Mouse (Mus musculus) MEL (cell line): ENCODE results near the gene Yjefn3. TPM values are rescaled to one million over a fixed set of nuclear protein-coding genes. Genes with fewer than 3 reads are reported as not detected.
A peak's percentile ranks its signal among the peaks of the same experiment; 100 is the strongest.

Experiments used
- DNase-seq: peaks from one replicate; pipeline ENCODE4 v3.0.0; 2011; ENCODE audit warnings: low read depth, low spot score
- H3K27ac ChIP-seq: 2 replicates; pipeline ENCODE4 v1.5.1; 2012; ENCODE audit warnings: low read depth, mild to moderate bottlenecking, control low read depth, low read length, moderate library complexity; ENCODE audit not compliant: control insufficient read depth
- H3K27me3 ChIP-seq, 2 experiments: fragments of 150-350 bp in 1 of 2; sonication (generic) in 1 of 2; 2 replicates each; pipeline ENCODE4 v1.6.1; 2012; ENCODE audit warnings: low read length in 2 of 2, mild to moderate bottlenecking in 2 of 2, improper control_type of control experiment in 1 of 2, moderate library complexity in 1 of 2; ENCODE audit not compliant: insufficient read depth in 2 of 2, control insufficient read depth in 1 of 2
- H3K36me3 ChIP-seq, 2 experiments: 2 replicates each; pipeline ENCODE4 v1.6.1; 2012 to 2014; ENCODE audit warnings: low read length in 2 of 2, improper control_type of control experiment in 1 of 2, inconsistent platforms in 1 of 2, mild to moderate bottlenecking in 1 of 2; ENCODE audit not compliant: insufficient read depth in 2 of 2, control insufficient read depth in 1 of 2
- H3K4me1 ChIP-seq, 2 experiments: fragments of 150-350 bp in 1 of 2; sonication (generic) in 1 of 2; 2 replicates each; pipeline ENCODE4 v1.6.1; 2012; ENCODE audit warnings: low read length in 2 of 2, improper control_type of control experiment in 1 of 2, mild to moderate bottlenecking in 1 of 2; ENCODE audit not compliant: insufficient read depth in 2 of 2, control insufficient read depth in 1 of 2
- H3K4me3 ChIP-seq, 2 experiments: fragments of 150-350 bp in 1 of 2; sonication (generic) in 1 of 2; 2 replicates each; pipeline ENCODE4 v1.5.1; 2012; ENCODE audit warnings: low read depth in 2 of 2, low read length in 2 of 2, mild to moderate bottlenecking in 2 of 2, moderate library complexity in 2 of 2, control low read depth in 1 of 2, improper control_type of control experiment in 1 of 2; ENCODE audit not compliant: control insufficient read depth in 1 of 2, insufficient read depth in 1 of 2
- H3K79me2 ChIP-seq: 2 replicates; pipeline ENCODE4 v1.6.1; 2012; ENCODE audit warnings: mild to moderate bottlenecking, low read length, moderate library complexity; ENCODE audit not compliant: control insufficient read depth, poor library complexity, insufficient read depth
- H3K9ac ChIP-seq: 2 replicates; pipeline ENCODE4 v1.6.1; 2012; ENCODE audit warnings: low read depth, mild to moderate bottlenecking, control low read depth, low read length, moderate library complexity; ENCODE audit not compliant: control insufficient read depth, poor library complexity, severe bottlenecking
- H3K9me3 ChIP-seq: fragments of 150-350 bp; sonication (generic); replicated peaks from 2 replicates; pipeline ENCODE4 v1.6.1; 2012; ENCODE audit warnings: mild to moderate bottlenecking, low read length, improper control_type of control experiment, moderate library complexity; ENCODE audit not compliant: insufficient read depth
- BHLHE40 ChIP-seq: IDR thresholded peaks from 2 replicates; pipeline ENCODE4 v1.6.1; 2012; ENCODE audit warnings: low read depth, mild to moderate bottlenecking, inconsistent platforms, low read length, improper control_type of control experiment, borderline replicate concordance
- CHD2 ChIP-seq: IDR thresholded peaks from 2 replicates; pipeline ENCODE4 v1.6.1; 2011; ENCODE audit warnings: low read length, improper control_type of control experiment
- CTCF ChIP-seq, 3 experiments: IDR thresholded peaks in 2 of 3; conservative IDR thresholded peaks in 1 of 3; 2 replicates each; pipeline ENCODE4 v1.5.1; 2011 to 2012; ENCODE audit warnings: low read length in 3 of 3, low read depth in 2 of 3, mild to moderate bottlenecking in 2 of 3, improper control_type of control experiment in 1 of 3, inconsistent platforms in 1 of 3, mixed read lengths in 1 of 3, moderate library complexity in 1 of 3; ENCODE audit not compliant: control insufficient read depth in 1 of 3, insufficient read depth in 1 of 3, poor library complexity in 1 of 3, severe bottlenecking in 1 of 3
- E2F4 ChIP-seq: IDR thresholded peaks from 2 replicates; pipeline ENCODE4 v1.6.1; 2011; ENCODE audit warnings: low read depth, low read length, improper control_type of control experiment, borderline replicate concordance
- ELF1 ChIP-seq: IDR thresholded peaks from 2 replicates; pipeline ENCODE4 v1.6.1; 2014; ENCODE audit warnings: low read depth, mild to moderate bottlenecking, inconsistent platforms, low read length, improper control_type of control experiment, moderate library complexity
- EP300 ChIP-seq, 2 experiments: IDR thresholded peaks; 2 replicates each; pipeline ENCODE4 v1.6.1; 2011; ENCODE audit warnings: improper control_type of control experiment in 2 of 2, low read length in 2 of 2, low read depth in 1 of 2, mild to moderate bottlenecking in 1 of 2
- ETS1 ChIP-seq: IDR thresholded peaks from 2 replicates; pipeline ENCODE4 v1.6.1; 2012; ENCODE audit warnings: low read depth, mild to moderate bottlenecking, inconsistent platforms, low read length, improper control_type of control experiment, moderate library complexity
- HCFC1 ChIP-seq: IDR thresholded peaks from 2 replicates; pipeline ENCODE4 v1.6.1; 2012; ENCODE audit warnings: low read depth, mild to moderate bottlenecking, inconsistent platforms, low read length, improper control_type of control experiment, moderate library complexity
- KAT2A ChIP-seq: conservative IDR thresholded peaks from 2 replicates; pipeline ENCODE4 v1.6.1; 2012; ENCODE audit warnings: low read depth, low read length, improper control_type of control experiment, inconsistent platforms
- MAX ChIP-seq: IDR thresholded peaks from 2 replicates; pipeline ENCODE4 v1.6.1; 2011; ENCODE audit warnings: low read length, improper control_type of control experiment
- MAZ ChIP-seq: IDR thresholded peaks from 2 replicates; pipeline ENCODE4 v1.6.1; 2012; ENCODE audit warnings: low read depth, mild to moderate bottlenecking, inconsistent platforms, low read length, improper control_type of control experiment
- MEF2A ChIP-seq: IDR thresholded peaks from 2 replicates; pipeline ENCODE4 v1.6.1; 2014; ENCODE audit warnings: low read depth, mild to moderate bottlenecking, inconsistent platforms, low read length, improper control_type of control experiment; ENCODE audit not compliant: poor library complexity, insufficient replicate concordance, severe bottlenecking; ENCODE audit errors: extremely low read depth
- MXI1 ChIP-seq: IDR thresholded peaks from 2 replicates; pipeline ENCODE4 v1.6.1; 2011; ENCODE audit warnings: mild to moderate bottlenecking, low read depth, low read length, improper control_type of control experiment
- NELFE ChIP-seq: IDR thresholded peaks from 2 replicates; pipeline ENCODE4 v1.6.1; 2011; ENCODE audit warnings: low read depth, low read length, improper control_type of control experiment
- NRF1 ChIP-seq: IDR thresholded peaks from 2 replicates; pipeline ENCODE4 v1.6.1; 2014; ENCODE audit warnings: low read depth, mild to moderate bottlenecking, inconsistent platforms, low read length, improper control_type of control experiment, moderate library complexity; ENCODE audit not compliant: poor library complexity, insufficient read depth, severe bottlenecking
- POLR2A ChIP-seq, 2 experiments: IDR thresholded peaks; 2 replicates each; pipeline ENCODE4 v1.6.1; 2011 to 2012; ENCODE audit warnings: low read length in 2 of 2, mild to moderate bottlenecking in 2 of 2, control low read depth in 1 of 2, improper control_type of control experiment in 1 of 2, low read depth in 1 of 2, moderate library complexity in 1 of 2; ENCODE audit not compliant: control insufficient read depth in 1 of 2, insufficient read depth in 1 of 2, poor library complexity in 1 of 2
- POLR2AphosphoS2 ChIP-seq: IDR thresholded peaks from 2 replicates; pipeline ENCODE4 v1.6.1; 2011; ENCODE audit warnings: low read length, improper control_type of control experiment
- POLR2AphosphoS5 ChIP-seq: IDR thresholded peaks from 2 replicates; pipeline ENCODE4 v1.6.1; 2012; ENCODE audit warnings: low read depth, borderline replicate concordance, mild to moderate bottlenecking, inconsistent platforms, low read length, moderate library complexity, mixed read lengths
- RAD21 ChIP-seq: IDR thresholded peaks from 2 replicates; pipeline ENCODE4 v1.6.1; 2011; ENCODE audit warnings: mild to moderate bottlenecking, low read depth, low read length, improper control_type of control experiment
- RCOR1 ChIP-seq: IDR thresholded peaks from 2 replicates; pipeline ENCODE4 v1.6.1; 2012; ENCODE audit warnings: low read depth, mild to moderate bottlenecking, inconsistent platforms, low read length, improper control_type of control experiment
- SMC3 ChIP-seq: IDR thresholded peaks from 2 replicates; pipeline ENCODE4 v1.6.1; 2011; ENCODE audit warnings: low read depth, low read length, improper control_type of control experiment
- TAL1 ChIP-seq: IDR thresholded peaks from 2 replicates; pipeline ENCODE4 v1.6.1; 2012; ENCODE audit warnings: mild to moderate bottlenecking, inconsistent platforms, low read length, moderate library complexity, mixed read lengths
- TBP ChIP-seq: IDR thresholded peaks from 2 replicates; pipeline ENCODE4 v1.8.0; 2011; ENCODE audit warnings: low read depth, low read length, improper control_type of control experiment
- TCF12 ChIP-seq: IDR thresholded peaks from 2 replicates; pipeline ENCODE4 v1.6.1; 2014; ENCODE audit warnings: low read depth, mild to moderate bottlenecking, inconsistent platforms, low read length, improper control_type of control experiment, moderate library complexity
- UBTF ChIP-seq: IDR thresholded peaks from 2 replicates; pipeline ENCODE4 v1.6.1; 2012; ENCODE audit warnings: low read depth, mild to moderate bottlenecking, inconsistent platforms, low read length, improper control_type of control experiment, moderate library complexity, borderline replicate concordance; ENCODE audit not compliant: insufficient read depth
- USF1 ChIP-seq: IDR thresholded peaks from 2 replicates; pipeline ENCODE4 v1.6.1; 2014; ENCODE audit warnings: low read depth, mild to moderate bottlenecking, inconsistent platforms, low read length, improper control_type of control experiment, moderate library complexity
- USF2 ChIP-seq, 2 experiments: IDR thresholded peaks; 2 replicates each; pipeline ENCODE4 v1.6.1; 2011 to 2012; ENCODE audit warnings: improper control_type of control experiment in 2 of 2, low read length in 2 of 2, borderline replicate concordance in 1 of 2, inconsistent platforms in 1 of 2, low read depth in 1 of 2, mild to moderate bottlenecking in 1 of 2; ENCODE audit not compliant: insufficient read depth in 1 of 2
- ZC3H11A ChIP-seq: IDR thresholded peaks from 2 replicates; pipeline ENCODE4 v1.6.1; 2012; ENCODE audit warnings: low read depth, mild to moderate bottlenecking, inconsistent platforms, low read length, improper control_type of control experiment
- ZKSCAN1 ChIP-seq: IDR thresholded peaks from 2 replicates; pipeline ENCODE4 v1.6.1; 2012; ENCODE audit warnings: low read depth, mild to moderate bottlenecking, inconsistent platforms, low read length, improper control_type of control experiment, moderate library complexity
- polyA plus RNA-seq, 2 experiments: library from polyadenylated mRNA; stranded (reverse) in 1 of 2; unstranded in 1 of 2; fragments of >175 nt in 1 of 2; fragments of >200 nt in 1 of 2; gene quantifications; 2 replicates each; pipeline versions ENCODE4 v1.2.1 to v1.2.4; 2012; ENCODE audit warnings: low replicate concordance in 2 of 2, low read depth in 1 of 2; ENCODE audit not compliant: insufficient read length in 2 of 2, insufficient read depth in 1 of 2, missing spikeins in 1 of 2
- total RNA-seq: library from RNA; depleted of rRNA; stranded (reverse); fragments of 300-350 nt; gene quantifications from 2 replicates; pipeline ENCODE4 v1.2.3, GENCODE M21; 2012

Yjefn3 gene
- total and polyA plus RNA-seq, 3 experiments: 5.3 to 8.2 TPM; not detected in 1

- Histone ChIP-seq H3K27ac (no peak overlapping the region), H3K27me3 (no peaks in the 10 kb centered on the region), H3K9me3 (no peaks in the 10 kb centered on the region), H3K9ac (no peak overlapping the region), H3K4me3 (no peak overlapping the region), H3K36me3 (no peaks in the 10 kb centered on the region), H3K4me1 (0 out of 4 replicates have a peak, but pooled peaks cover 0 to 5% of the 10 kb centered on the region in 2 experiments), H3K79me2 (no peaks in the 10 kb centered on the region)
- TF ChIP-seq TAL1 (no peak), MAZ (no peak), POLR2A (IDR thresholded peaks at IDR 0.05; ENCODE audit: control insufficient read depth in 1 of 2, insufficient read depth in 1 of 2, low read depth in 1 of 2, low read length in 2 of 2, poor library complexity in 1 of 2) (no peak), MAX (no peak), CTCF (IDR thresholded peaks at IDR 0.05 in 2 of 3, conservative IDR thresholded peaks at IDR 0.05 in 1 of 3; ENCODE audit: control insufficient read depth in 1 of 3, insufficient read depth in 1 of 3, low read depth in 2 of 3, low read length in 3 of 3, poor library complexity in 1 of 3, severe bottlenecking in 1 of 3) (no peak; a peak in 1 of 6 replicates), EP300 (IDR thresholded peaks at IDR 0.05; ENCODE audit: low read depth in 1 of 2, low read length in 2 of 2) (no peak), TCF12 (no peak), ZKSCAN1 (no peak), MXI1 (no peak), BHLHE40 (no peak), UBTF (no peak), HCFC1 (no peak), ZC3H11A (no peak), ETS1 (no peak), SMC3 (no peak), ELF1 (no peak), E2F4 (no peak), TBP (no peak), KAT2A (no peak), NELFE (no peak)
- DNase-seq: no peak
Measured at GRCm38 (mm10) chr8:69860807-69861206, 41.7 kb downstream of the Yjefn3 start.

- Histone ChIP-seq H3K9ac (no peak overlapping the region), H3K36me3 (peaks cover 0 to 6% of the 10 kb centered on the region in 2 experiments; a peak in 2 of 4 replicates), H3K4me1 (peaks cover 0 to 9% of the 10 kb centered on the region in 2 experiments; a peak in 2 of 4 replicates), H3K27ac (no peak overlapping the region), H3K4me3 (no peak overlapping the region)
- TF ChIP-seq CHD2 (no peak), USF1 (no peak), TAL1 (no peak), MEF2A (no peak), HCFC1 (no peak), KAT2A (no peak), UBTF (no peak), POLR2AphosphoS2 (no peak), USF2 (IDR thresholded peaks at IDR 0.05; ENCODE audit: borderline replicate concordance in 1 of 2, insufficient read depth in 1 of 2, low read depth in 1 of 2, low read length in 2 of 2) (no peak), NRF1 (no peak), CTCF (IDR thresholded peaks at IDR 0.05 in 2 of 3, conservative IDR thresholded peaks at IDR 0.05 in 1 of 3; ENCODE audit: control insufficient read depth in 1 of 3, insufficient read depth in 1 of 3, low read depth in 2 of 3, low read length in 3 of 3, poor library complexity in 1 of 3, severe bottlenecking in 1 of 3) (peak; percentile 23 to 43 (median 42); a peak in 4 of 6 replicates), RAD21 (peak; percentile 31), POLR2AphosphoS5 (no peak), SMC3 (peak; percentile 26), RCOR1 (no peak)
- TF ChIP-seq, all 39 proteins: peak for 3
- DNase-seq: no peak
- Histone ChIP-seq H3K27me3 (no peaks in the 10 kb centered on the region), H3K79me2 (no peaks in the 10 kb centered on the region), H3K9me3 (no peaks in the 10 kb centered on the region)
Measured at GRCm38 (mm10) chr8:69853869-69854268, 48.6 kb downstream of the Yjefn3 start.
